Mouse (Mus musculus): ENCODE measurements around the gene Mpv17. TPM values are rescaled to one million over a fixed set of nuclear protein-coding genes. Genes with fewer than 3 reads are reported as not detected.

Gene Mpv17
- polyA plus RNA-seq, 1 experiment, result 35.8 TPM

- Histone ChIP-seq H3ac (ENCODE audit: control insufficient read depth, insufficient read length) (no peak within 1 kb of the TSS), H3K4me3 (no peak within 1 kb of the TSS), H3K36me3 (ENCODE audit: control insufficient read depth, insufficient read depth) (no peaks in the 10 kb centered on the region), H3K27me3 (ENCODE audit: control insufficient read depth, insufficient read depth, insufficient read length) (peaks cover 20% of the 10 kb centered on the region), H3K79me2 (ENCODE audit: control insufficient read depth, insufficient read depth) (no peaks in the 10 kb centered on the region), H3K4me2 (ENCODE audit: low read depth) (no peak within 1 kb of the TSS)
- TF ChIP-seq SRF (IDR thresholded peaks at IDR 0.05; ENCODE audit: control insufficient read depth, insufficient read length, low read depth) (no peak), MYOD1 (IDR thresholded peaks at IDR 0.05; ENCODE audit: control insufficient read depth in 1 of 3, insufficient read length in 2 of 3, low read depth in 2 of 3) (no peak), MYOG (IDR thresholded peaks at IDR 0.05; ENCODE audit: control insufficient read depth in 1 of 3, insufficient read depth in 1 of 3, insufficient read length in 2 of 3, low read depth in 2 of 3) (no peak), POLR2AphosphoS2 (IDR thresholded peaks at IDR 0.05; ENCODE audit: insufficient read length, low read depth) (no peak), TCF12 (IDR thresholded peaks at IDR 0.05; ENCODE audit: insufficient read depth, poor library complexity, severe bottlenecking) (no peak), CEBPB (IDR thresholded peaks at IDR 0.05; ENCODE audit: insufficient read depth, poor library complexity, severe bottlenecking) (no peak), USF1 (IDR thresholded peaks at IDR 0.05; ENCODE audit: low read depth) (no peak)
Observed at GRCm38 (mm10) chr5:31108000-31108490, 46.0 kb downstream of the Mpv17 start, which contains the start of gene Slc30a3. Gene Slc30a3 (minus strand): TSS chr5:31108237.

- Histone ChIP-seq H3ac (ENCODE audit: control insufficient read depth, insufficient read length) (no peak within 1 kb of the TSS), H3K36me3 (ENCODE audit: control insufficient read depth, insufficient read depth) (no peaks in the 10 kb centered on the region), H3K4me2 (ENCODE audit: low read depth) (no peak within 1 kb of the TSS), H3K4me3 (no peak within 1 kb of the TSS), H3K27me3 (ENCODE audit: control insufficient read depth, insufficient read depth, insufficient read length) (peaks cover 20% of the 10 kb centered on the region), H3K79me2 (ENCODE audit: control insufficient read depth, insufficient read depth) (no peaks in the 10 kb centered on the region)
- TF ChIP-seq E2F4 (IDR thresholded peaks at IDR 0.05; ENCODE audit: insufficient read depth), result no peak
- TF ChIP-seq POLR2AphosphoS2 (IDR thresholded peaks at IDR 0.05; ENCODE audit: insufficient read length, low read depth), result no peak
- TF ChIP-seq REST (IDR thresholded peaks at IDR 0.05; ENCODE audit: insufficient read depth, insufficient read length), result no peak
- TF ChIP-seq TCF3 (IDR thresholded peaks at IDR 0.05; ENCODE audit: insufficient read length, low read depth), result no peak
- no peak for TF ChIP-seq CEBPB (IDR thresholded peaks at IDR 0.05; ENCODE audit: insufficient read depth, poor library complexity, severe bottlenecking)
- no peak for TF ChIP-seq POLR2A (IDR thresholded peaks at IDR 0.05; ENCODE audit: insufficient read length, low read depth)
- no peak for TF ChIP-seq MAX (IDR thresholded peaks at IDR 0.05; ENCODE audit: low read depth)
- no peak for TF ChIP-seq MYOG (IDR thresholded peaks at IDR 0.05; ENCODE audit: control insufficient read depth in 1 of 3, insufficient read depth in 1 of 3, insufficient read length in 2 of 3, low read depth in 2 of 3)
- TF ChIP-seq USF1 (IDR thresholded peaks at IDR 0.05; ENCODE audit: low read depth), result no peak
- TF ChIP-seq MYOD1 (IDR thresholded peaks at IDR 0.05; ENCODE audit: control insufficient read depth in 1 of 3, insufficient read length in 2 of 3, low read depth in 2 of 3), result no peak
- no peak for TF ChIP-seq TCF12 (IDR thresholded peaks at IDR 0.05; ENCODE audit: insufficient read depth, poor library complexity, severe bottlenecking)
- TF ChIP-seq SRF (IDR thresholded peaks at IDR 0.05; ENCODE audit: control insufficient read depth, insufficient read length, low read depth), result no peak
Observed at GRCm38 (mm10) chr5:31105814-31106335, 48.2 kb downstream of the Mpv17 start, which contains the start of gene Dnajc5g. Gene Dnajc5g (plus strand): TSS chr5:31106285.

GRCm38 (mm10) chr5:31095711-31096480 lies 58.2 kb downstream of the Mpv17 start:
- Histone ChIP-seq H3K79me2 (ENCODE audit: control insufficient read depth, insufficient read depth) (no peaks in the 10 kb centered on the region), H3K27me3 (ENCODE audit: control insufficient read depth, insufficient read depth, insufficient read length) (peaks cover 45% of the 10 kb centered on the region), H3K4me3 (peak overlapping the region; percentile 14), H3ac (ENCODE audit: control insufficient read depth, insufficient read length) (no peak overlapping the region), H3K4me2 (ENCODE audit: low read depth) (peak overlapping the region; percentile 78), H3K36me3 (ENCODE audit: control insufficient read depth, insufficient read depth) (no peaks in the 10 kb centered on the region)
- TF ChIP-seq USF1 (IDR thresholded peaks at IDR 0.05; ENCODE audit: low read depth), result no peak
- TF ChIP-seq REST (IDR thresholded peaks at IDR 0.05; ENCODE audit: insufficient read depth, insufficient read length), result no peak
- TF ChIP-seq MYOG (IDR thresholded peaks at IDR 0.05; ENCODE audit: control insufficient read depth in 1 of 3, insufficient read depth in 1 of 3, insufficient read length in 2 of 3, low read depth in 2 of 3), result no peak
- TF ChIP-seq POLR2AphosphoS2 (IDR thresholded peaks at IDR 0.05; ENCODE audit: insufficient read length, low read depth), result no peak
- no peak for TF ChIP-seq E2F4 (IDR thresholded peaks at IDR 0.05; ENCODE audit: insufficient read depth)
- no peak for TF ChIP-seq CEBPB (IDR thresholded peaks at IDR 0.05; ENCODE audit: insufficient read depth, poor library complexity, severe bottlenecking)
- TF ChIP-seq POLR2A (IDR thresholded peaks at IDR 0.05; ENCODE audit: insufficient read length, low read depth), result no peak
- no peak for TF ChIP-seq TCF12 (IDR thresholded peaks at IDR 0.05; ENCODE audit: insufficient read depth, poor library complexity, severe bottlenecking)
- TF ChIP-seq MYOD1 (IDR thresholded peaks at IDR 0.05; ENCODE audit: control insufficient read depth in 1 of 3, insufficient read length in 2 of 3, low read depth in 2 of 3), result no peak
- TF ChIP-seq MAX (IDR thresholded peaks at IDR 0.05; ENCODE audit: low read depth), result no peak

GRCm38 (mm10) chr5:31094799-31095691 lies 59.0 kb downstream of the Mpv17 start:
- H3K4me2 ChIP-seq (ENCODE audit: low read depth), result peak overlapping the region; percentile 78
- H3ac ChIP-seq (ENCODE audit: control insufficient read depth, insufficient read length), result no peak overlapping the region
- H3K4me3 ChIP-seq, result peak overlapping the region; percentile 14
- H3K27me3 ChIP-seq (ENCODE audit: control insufficient read depth, insufficient read depth, insufficient read length), result peaks cover 53% of the 10 kb centered on the region
- TF ChIP-seq MAX (IDR thresholded peaks at IDR 0.05; ENCODE audit: low read depth) (no peak), E2F4 (IDR thresholded peaks at IDR 0.05; ENCODE audit: insufficient read depth) (no peak), TCF3 (IDR thresholded peaks at IDR 0.05; ENCODE audit: insufficient read length, low read depth) (no peak), POLR2A (IDR thresholded peaks at IDR 0.05; ENCODE audit: insufficient read length, low read depth) (no peak), TCF12 (IDR thresholded peaks at IDR 0.05; ENCODE audit: insufficient read depth, poor library complexity, severe bottlenecking) (no peak)
- no peaks in the 10 kb centered on the region for H3K36me3 ChIP-seq (ENCODE audit: control insufficient read depth, insufficient read depth)
- no peaks in the 10 kb centered on the region for H3K79me2 ChIP-seq (ENCODE audit: control insufficient read depth, insufficient read depth)

All from myocyte (in vitro differentiated cells).